Mouse (Mus musculus): ENCODE results near the gene 4933411K16Rik.

GRCm38 (mm10) chr19:42078566-42078965 lies 26.5 kb downstream of the 4933411K16Rik start:
- TF ChIP-seq CTCF (IDR thresholded peaks at IDR 0.05; ENCODE audit: control insufficient read depth, insufficient read depth, insufficient read length) (no peak), FOSL1 (IDR thresholded peaks at IDR 0.05; ENCODE audit: insufficient read depth, low read length, poor library complexity, severe bottlenecking) (no peak), USF1 (IDR thresholded peaks at IDR 0.05; ENCODE audit: low read depth) (no peak), MYOG (IDR thresholded peaks at IDR 0.05; ENCODE audit: control insufficient read depth, extremely low read depth, insufficient read length) (no peak), MAX (IDR thresholded peaks at IDR 0.05) (no peak), MYOD1 (IDR thresholded peaks at IDR 0.05; ENCODE audit: control insufficient read depth, insufficient read length, low read depth) (no peak), CEBPB (IDR thresholded peaks at IDR 0.05; ENCODE audit: low read depth) (no peak)
